9 mouse cellular contexts compared by ENCODE assay signal in the genomic region with DNA sequence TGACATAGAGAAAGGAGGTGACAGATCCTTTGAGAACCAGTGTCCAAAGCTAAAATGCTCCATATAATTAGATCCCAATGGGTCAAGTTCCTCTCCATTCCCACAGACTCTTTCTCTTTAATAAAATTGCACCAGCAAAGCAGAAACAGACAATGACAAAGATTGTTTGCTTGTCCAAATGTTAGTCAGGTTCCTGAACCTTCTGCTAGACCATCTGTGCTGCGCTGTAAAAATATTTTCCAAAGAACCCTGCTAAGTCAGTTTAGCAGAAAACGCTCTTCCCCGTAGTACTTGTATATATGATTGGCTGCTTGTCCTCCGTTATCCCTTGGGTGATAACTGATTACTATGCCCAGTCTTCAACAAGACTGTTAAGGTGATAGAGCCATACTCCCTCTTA.
"Had no signal": no experiment of that assay in that cellular context is flagged by ENCODE, and none has a peak within 500 bp of the region (broad histone marks: within the 10 kb centered on the region; RNA-seq: fewer than 3 reads in every experiment).

No protein-coding gene starts in this region.

- DNase-seq: lung, adult 18-20 months; lung, embryonic 14.5 days; lung, postnatal 10 days; lung, postnatal 4 days; midbrain, embryonic 14.5 days; right cerebral cortex, postnatal 14 days; thymus, adult 18-20 months; thymus, postnatal 14 days; thymus, postnatal 36 days had no signal
